Mouse (Mus musculus) cortical plate, adult 2 months (tissue): ENCODE results near the gene Thada. TPM values are rescaled to one million over a fixed set of nuclear protein-coding genes. Genes with fewer than 3 reads are reported as not detected.

Experiments used
- H3K27ac ChIP-seq: fragments of 200-500 bp; 2 replicates; pipeline ENCODE4 v1.5.1; 2012; ENCODE audit warnings: low read length, control low read depth, inconsistent platforms; ENCODE audit not compliant: insufficient read depth
- H3K4me1 ChIP-seq: fragments of 200-500 bp; 2 replicates; pipeline ENCODE4 v1.6.1; 2011; ENCODE audit warnings: low read length; ENCODE audit not compliant: control insufficient read depth, insufficient read depth
- H3K4me3 ChIP-seq: fragments of 200-500 bp; 2 replicates; pipeline ENCODE4 v1.5.1; 2011; ENCODE audit warnings: mild to moderate bottlenecking, low read length, control low read depth; ENCODE audit not compliant: insufficient read depth
- CTCF ChIP-seq: fragments of 200-500 bp; IDR thresholded peaks from 2 replicates; pipeline ENCODE4 v1.5.1; 2011; ENCODE audit warnings: mild to moderate bottlenecking, control low read depth, low read length; ENCODE audit not compliant: insufficient read depth; ENCODE audit errors: extremely low read depth
- POLR2A ChIP-seq: fragments of 200-500 bp; IDR thresholded peaks from 2 replicates; pipeline ENCODE4 v1.6.1; 2011; ENCODE audit warnings: mild to moderate bottlenecking, low read length, control low read depth; ENCODE audit not compliant: insufficient read depth; ENCODE audit errors: extremely low read depth
- polyA plus RNA-seq: library from polyadenylated mRNA; depleted of rRNA; stranded (reverse); fragments of >200 nt; gene quantifications from 2 replicates; pipeline ENCODE4 v1.2.3, GENCODE M21; 2012

The Thada gene
- polyA plus RNA-seq, 1 experiment: 5.2 TPM

DNA sequence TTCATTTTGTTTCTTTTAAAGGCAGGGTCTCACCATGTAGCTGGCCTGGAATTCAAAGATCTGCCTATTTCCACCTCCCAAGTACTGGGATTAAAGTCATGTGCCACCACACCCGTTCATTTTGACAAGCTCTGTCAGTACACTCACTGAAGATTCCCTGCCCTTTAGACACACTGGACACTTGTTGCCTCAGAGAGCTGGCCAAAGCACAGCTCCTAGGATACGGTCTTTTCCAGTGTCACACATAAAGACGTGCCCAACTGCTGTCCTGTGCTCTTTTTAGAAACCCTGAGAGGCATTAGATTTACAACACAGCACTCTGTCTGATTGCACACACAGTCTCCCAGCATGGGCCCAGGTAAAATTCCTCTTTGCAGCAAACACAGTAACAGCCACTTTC, 248.3 kb downstream of the Thada start:
- no peak for TF ChIP-seq POLR2A
- no peak for TF ChIP-seq CTCF
- Histone ChIP-seq H3K4me3 (no peak overlapping the region), H3K4me1 (no peaks in the 10 kb centered on the region), H3K27ac (no peak overlapping the region)

- Histone ChIP-seq H3K4me3 (no peak overlapping the region), H3K27ac (no peak overlapping the region), H3K4me1 (no peaks in the 10 kb centered on the region)
- TF ChIP-seq POLR2A: no peak
- TF ChIP-seq CTCF: no peak
These were observed 250.6 kb downstream of the Thada start for GRCm38 (mm10) chr17:84215264-84215960.

DNA sequence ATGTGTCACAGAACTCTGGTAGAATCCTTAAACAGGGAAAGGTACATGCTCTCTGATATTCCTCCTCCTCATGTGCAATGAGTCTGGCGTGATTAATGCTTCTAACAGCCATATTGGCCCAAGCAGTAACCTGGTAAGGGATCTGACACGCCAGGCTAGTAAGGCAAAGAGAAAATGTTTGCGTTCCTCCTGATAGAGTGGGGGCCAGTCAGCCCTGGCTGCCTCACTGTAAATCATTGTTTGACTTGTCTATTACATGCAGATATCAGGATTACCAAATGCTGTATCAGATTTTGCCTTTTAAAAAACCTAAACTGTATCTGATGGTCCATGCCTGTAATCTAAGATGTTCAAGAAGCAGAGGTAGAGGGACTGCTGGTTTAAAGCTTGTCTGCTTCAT, 252.5 kb downstream of the Thada start:
- no peak overlapping the region for H3K27ac ChIP-seq
- no peak for TF ChIP-seq CTCF
- no peak for TF ChIP-seq POLR2A
- no peak overlapping the region for H3K4me3 ChIP-seq
- H3K4me1 ChIP-seq: no peaks in the 10 kb centered on the region

DNA sequence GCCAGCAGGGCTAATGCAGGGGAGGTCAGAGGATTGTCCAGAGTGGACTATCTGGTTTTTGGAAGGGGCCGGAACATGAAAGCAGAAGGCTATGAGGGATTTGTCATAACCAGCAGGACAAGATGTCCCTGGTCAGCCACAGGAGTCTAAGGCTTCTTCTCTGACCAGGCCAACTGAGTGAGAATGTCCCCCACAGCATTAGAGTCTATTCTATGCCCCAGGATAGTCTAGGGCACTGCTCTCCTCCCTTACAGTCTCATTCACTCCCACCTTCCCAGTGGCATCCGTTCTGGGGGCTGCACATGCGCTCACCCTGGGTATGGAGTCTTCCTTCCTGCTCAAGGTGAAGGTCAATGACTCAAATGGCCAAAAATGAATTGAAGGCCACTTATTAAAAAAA, 258.4 kb downstream of the Thada start:
- Histone ChIP-seq H3K27ac (no peak overlapping the region), H3K4me3 (no peak overlapping the region), H3K4me1 (no peaks in the 10 kb centered on the region)
- no peak for TF ChIP-seq CTCF
- no peak for TF ChIP-seq POLR2A

DNA sequence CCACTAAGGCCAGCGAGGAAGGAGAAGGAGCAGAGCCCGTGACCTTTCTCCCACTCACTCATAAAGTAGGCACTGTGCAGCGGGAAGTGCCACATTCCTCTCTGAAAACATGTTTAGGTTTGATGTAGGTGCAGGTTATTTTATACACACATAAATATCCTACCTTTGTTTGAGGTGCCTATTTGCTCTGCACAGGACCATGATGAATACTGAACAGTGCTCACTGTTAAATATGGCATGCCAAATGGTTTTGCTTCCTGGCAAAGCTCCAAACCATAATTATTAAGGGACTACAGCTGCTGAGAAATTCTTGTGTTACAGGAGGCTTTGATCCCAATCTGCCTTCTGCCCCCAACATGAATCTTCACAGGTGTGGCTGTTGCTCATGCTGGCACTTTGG, 259.8 kb downstream of the Thada start:
- TF ChIP-seq CTCF (no peak), POLR2A (no peak)
- Histone ChIP-seq H3K4me1 (no peaks in the 10 kb centered on the region), H3K27ac (no peak overlapping the region), H3K4me3 (no peak overlapping the region)

DNA sequence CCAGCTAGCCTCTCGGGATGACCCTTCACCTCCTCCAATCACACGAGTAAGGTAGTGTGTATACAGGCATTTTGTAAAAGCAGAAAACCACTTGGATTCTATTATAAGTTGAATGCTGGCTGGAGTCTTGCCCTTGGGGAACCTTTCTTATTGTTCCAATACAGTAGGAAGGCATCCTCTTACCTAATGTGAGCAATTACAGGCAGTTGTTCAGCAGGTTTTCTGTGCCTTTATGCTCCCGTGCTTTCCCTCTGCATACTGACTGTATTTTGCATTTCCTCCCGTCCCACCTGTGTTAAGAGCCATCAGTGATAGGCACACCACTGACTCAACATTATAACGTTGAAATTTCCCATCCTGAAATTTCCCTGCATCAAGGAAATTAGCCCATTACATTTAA, 261.0 kb downstream of the Thada start:
- TF ChIP-seq POLR2A (no peak), CTCF (no peak)
- no peak overlapping the region for H3K4me3 ChIP-seq
- no peak overlapping the region for H3K27ac ChIP-seq
- H3K4me1 ChIP-seq: no peaks in the 10 kb centered on the region

GRCm38 (mm10) chr17:84203340-84203739, 262.7 kb downstream of the Thada start:
- Histone ChIP-seq H3K4me3 (no peak overlapping the region), H3K27ac (no peak overlapping the region), H3K4me1 (no peaks in the 10 kb centered on the region)
- no peak for TF ChIP-seq CTCF
- no peak for TF ChIP-seq POLR2A

GRCm38 (mm10) chr17:84201183-84201582, 264.8 kb downstream of the Thada start:
- Histone ChIP-seq H3K27ac (no peak overlapping the region), H3K4me1 (no peaks in the 10 kb centered on the region), H3K4me3 (no peak overlapping the region)
- no peak for TF ChIP-seq CTCF
- no peak for TF ChIP-seq POLR2A

GRCm38 (mm10) chr17:84197912-84198344, 268.1 kb downstream of the Thada start:
- no peak overlapping the region for H3K4me3 ChIP-seq
- TF ChIP-seq POLR2A (no peak), CTCF (no peak)

DNA sequence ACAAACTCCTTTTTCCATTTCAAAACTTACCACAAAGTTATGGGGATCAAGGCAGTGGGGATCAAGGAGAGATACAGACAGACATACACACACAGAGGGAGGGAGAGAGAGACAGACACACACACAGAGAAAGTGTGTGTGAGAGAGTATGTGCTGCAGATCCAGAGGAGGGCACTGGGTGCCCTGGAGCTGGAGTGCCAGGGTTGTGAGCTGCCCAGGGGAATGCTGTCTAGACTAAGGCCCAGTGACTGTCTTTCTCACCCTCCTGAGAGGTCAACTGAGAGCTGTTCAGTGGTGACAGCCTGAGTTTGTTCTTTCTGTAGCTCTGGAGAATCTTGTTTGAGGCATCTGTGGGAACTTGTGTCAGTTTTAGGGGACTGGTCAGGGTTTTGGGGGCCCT, 269.7 kb downstream of the Thada start:
- H3K4me3 ChIP-seq: no peak overlapping the region
- H3K4me1 ChIP-seq: no peaks in the 10 kb centered on the region
- no peak overlapping the region for H3K27ac ChIP-seq
- TF ChIP-seq POLR2A (no peak), CTCF (no peak)

More at GRCm38 (mm10) chr17:84197912-84198344, 268.1 kb downstream of the Thada start:
- no peak overlapping the region for H3K27ac ChIP-seq
- H3K4me1 ChIP-seq: no peaks in the 10 kb centered on the region
